Comparison of ENCODE assay signal across 20 mouse cellular contexts in genomic region chr19:59133202-59133601, GRCm38 (mm10). TPM values are rescaled to one million over a fixed set of nuclear protein-coding genes. Genes with fewer than 3 reads are reported as not detected.
DNase-seq lines count a peak whose midpoint lies in the region; ATAC-seq and TF ChIP-seq lines count a peak whose summit lies in the region.
"Had no signal": no experiment of that assay in that cellular context is flagged by ENCODE, and none has a peak within 500 bp of the region (broad histone marks: within the 10 kb centered on the region; RNA-seq: fewer than 3 reads in every experiment).

No protein-coding gene starts in this region.

- H3K9me3 ChIP-seq in embryonic facial prominence, embryonic 10.5 days = no peaks in the 10 kb centered on the region
- no peaks in the 10 kb centered on the region for H3K9me3 ChIP-seq in hindbrain, embryonic 12.5 days (replicated peaks)
- H3K9me3 ChIP-seq in midbrain, embryonic 16.5 days (replicated peaks; ENCODE audit: control insufficient read depth, low read length, poor library complexity, severe bottlenecking) = no peaks in the 10 kb centered on the region
- H3K9me3 ChIP-seq: intestine, embryonic 15.5 days; lung, embryonic 15.5 days had no signal

- ATAC-seq in hindbrain, embryonic 12.5 days (ENCODE audit: low FRiP score) = peak; percentile 46; the same call in 1 of the 2 replicates
- no peak for ATAC-seq in midbrain, embryonic 16.5 days
- ATAC-seq: intestine, embryonic 15.5 days; Patski had no signal

- peaks cover 35% of the 10 kb centered on the region for H3K27me3 ChIP-seq in embryonic facial prominence, embryonic 10.5 days (replicated peaks; ENCODE audit: low read depth, poor library complexity, severe bottlenecking)
- peaks cover 27% of the 10 kb centered on the region for H3K27me3 ChIP-seq in hindbrain, embryonic 12.5 days
- no peaks in the 10 kb centered on the region; the same call in none of the 2 replicates for H3K27me3 ChIP-seq in midbrain, embryonic 16.5 days (ENCODE audit: control insufficient read depth, insufficient read depth, low read depth, low read length)
- H3K27me3 ChIP-seq in kidney, adult 2 months (replicated peaks; ENCODE audit: control insufficient read depth, insufficient read depth, low read length) = no peaks in the 10 kb centered on the region
- H3K27me3 ChIP-seq: intestine, embryonic 15.5 days; lung, embryonic 15.5 days had no signal

- peak overlapping the region; percentile 6; the same call in 1 of the 2 replicates for H3K4me2 ChIP-seq in hindbrain, embryonic 12.5 days (replicated peaks)
- 0 out of 2 replicates have a peak overlapping the region, but pooled peaks have one; percentile 12 for H3K4me2 ChIP-seq in midbrain, embryonic 16.5 days (ENCODE audit: low read length)
- H3K4me2 ChIP-seq: intestine, embryonic 15.5 days; lung, embryonic 15.5 days had no signal

- no peak for TF ChIP-seq CTCF in kidney, adult 2 months (conservative IDR thresholded peaks at IDR 0.05; ENCODE audit: insufficient read depth, insufficient read length, low read depth, low read length)

- H3K4me3 ChIP-seq in embryonic facial prominence, embryonic 10.5 days = no peak overlapping the region
- no peak overlapping the region for H3K4me3 ChIP-seq in hindbrain, embryonic 12.5 days
- H3K4me3 ChIP-seq in midbrain, embryonic 16.5 days (ENCODE audit: low read depth, low read length) = no peak overlapping the region
- H3K4me3 ChIP-seq in kidney, adult 2 months (ENCODE audit: insufficient read depth, low read depth, low read length) = no peak overlapping the region
- H3K4me3 ChIP-seq: heart, adult 2 months; intestine, embryonic 15.5 days; lung, embryonic 15.5 days had no signal

- DNase-seq in heart, adult 11 months = peak; percentile 28
- DNase-seq in heart, postnatal 4 days = no peak
- peak; percentile 38 for DNase-seq in embryonic facial prominence, embryonic 10.5 days (ENCODE audit: low spot score)
- no peak for DNase-seq in kidney, adult 2 months
- DNase-seq in gastrocnemius, postnatal 36 days = no peak
- no peak for DNase-seq in kidney, adult 9 months
- DNase-seq: cerebellum, adult 18-20 months; heart, adult 2 months; kidney, postnatal 14 days; right cerebral cortex, postnatal 25 days; thymus, postnatal 4 days had no signal

- peaks cover 12% of the 10 kb centered on the region for H3K4me1 ChIP-seq in embryonic facial prominence, embryonic 10.5 days
- H3K4me1 ChIP-seq in hindbrain, embryonic 12.5 days = peaks cover 13% of the 10 kb centered on the region; the same call in 1 of the 2 replicates
- peaks cover 5% of the 10 kb centered on the region; the same call in 1 of the 2 replicates for H3K4me1 ChIP-seq in midbrain, embryonic 16.5 days (ENCODE audit: control insufficient read depth, insufficient read depth, low read length)
- no peaks in the 10 kb centered on the region for H3K4me1 ChIP-seq in kidney, adult 2 months (ENCODE audit: control insufficient read depth, insufficient read depth, low read length)
- H3K4me1 ChIP-seq: intestine, embryonic 15.5 days had no signal

- no peak for TF ChIP-seq POLR2A in kidney, adult 2 months (IDR thresholded peaks at IDR 0.05; ENCODE audit: low read depth, low read length)

- 25% methylated on average over 11 of the region's 11 CpGs for WGBS in embryonic facial prominence, embryonic 10.5 days
- 23% methylated on average over 11 of the region's 11 CpGs for WGBS in hindbrain, embryonic 12.5 days
- 9% methylated on average over 11 of the region's 11 CpGs for WGBS in midbrain, embryonic 16.5 days
- 72% methylated on average over 11 of the region's 11 CpGs for WGBS in kidney, adult 2 months

- H3K9ac ChIP-seq in hindbrain, embryonic 12.5 days = no peak overlapping the region
- H3K9ac ChIP-seq in midbrain, embryonic 16.5 days (ENCODE audit: low read depth, low read length) = no peak overlapping the region
- H3K9ac ChIP-seq: intestine, embryonic 15.5 days; lung, embryonic 15.5 days had no signal

- H3K27ac ChIP-seq in embryonic facial prominence, embryonic 10.5 days (replicated peaks) = no peak overlapping the region
- H3K27ac ChIP-seq in hindbrain, embryonic 12.5 days = no peak overlapping the region
- no peak overlapping the region for H3K27ac ChIP-seq in midbrain, embryonic 16.5 days (ENCODE audit: low read length)
- H3K27ac ChIP-seq in kidney, adult 2 months (ENCODE audit: insufficient read depth, low read depth, low read length) = no peak overlapping the region
- H3K27ac ChIP-seq: heart, adult 2 months; intestine, embryonic 15.5 days; lung, embryonic 15.5 days had no signal

- H3K36me3 ChIP-seq in embryonic facial prominence, embryonic 10.5 days (replicated peaks) = no peaks in the 10 kb centered on the region
- H3K36me3 ChIP-seq in hindbrain, embryonic 12.5 days = no peaks in the 10 kb centered on the region
- H3K36me3 ChIP-seq in midbrain, embryonic 16.5 days (ENCODE audit: control insufficient read depth, insufficient read depth, low read length) = no peaks in the 10 kb centered on the region
- H3K36me3 ChIP-seq in kidney, adult 2 months (ENCODE audit: control insufficient read depth, insufficient read depth, low read length) = no peaks in the 10 kb centered on the region
- H3K36me3 ChIP-seq: intestine, embryonic 15.5 days; lung, embryonic 15.5 days had no signal

- intact Hi-C loops in gastrocnemius, postnatal 36 days (cut with DNase I) = no loop called here

RNA-seq across cellular contexts. Expression of gene Vax1, which starts 36.7 kb away (rescaled TPM):
- not detected for total RNA-seq in heart, postnatal 4 days (2021)
- polyA plus RNA-seq in embryonic facial prominence, embryonic 10.5 days (2016; fragmentation: Nextera tagmentation; extraction: Ambion mirVana) = 1.2 and 1.7 TPM in 2 replicates
- polyA plus RNA-seq in hindbrain, embryonic 12.5 days (2016; fragmentation: Nextera tagmentation; extraction: Ambion mirVana) = not detected in 2 replicates
- polyA plus RNA-seq in midbrain, embryonic 16.5 days (2015; fragmentation: Nextera tagmentation; extraction: Ambion mirVana) = 0.36 and 0.41 TPM in 2 replicates
- not detected in 2 replicates for polyA plus RNA-seq in kidney, adult 2 months (2012; rRNA removed)
- not detected for total RNA-seq in gastrocnemius, postnatal 36 days (2021)
- total RNA-seq: gastrocnemius, adult 18-20 months; heart, adult 2 months; liver, adult 2 months; megakaryocyte progenitor cell, adult 5-6 weeks had no signal
- polyA plus RNA-seq: heart, adult 2 months; heart, postnatal 0 days; intestine, embryonic 15.5 days; liver, adult 2 months; lung, embryonic 15.5 days; Patski had no signal

RNA-seq across cellular contexts. Expression of gene Shtn1, which starts 57.3 kb away (rescaled TPM):
- total RNA-seq in heart, postnatal 4 days (2021) = 1 to 10 TPM; 1.5 to 1.8 TPM
- 2.6 and 3.0 TPM in 2 replicates for polyA plus RNA-seq in embryonic facial prominence, embryonic 10.5 days (2016; fragmentation: Nextera tagmentation; extraction: Ambion mirVana)
- 8.0 and 8.9 TPM in 2 replicates for polyA plus RNA-seq in hindbrain, embryonic 12.5 days (2016; fragmentation: Nextera tagmentation; extraction: Ambion mirVana)
- polyA plus RNA-seq in midbrain, embryonic 16.5 days (2015; fragmentation: Nextera tagmentation; extraction: Ambion mirVana) = 56.5 and 63.4 TPM in 2 replicates
- 2.5 and 3.7 TPM in 2 replicates for polyA plus RNA-seq in kidney, adult 2 months (2012; rRNA removed)
- 1 to 10 TPM in 1 of 2 experiments, under 1 TPM in 1; 0.61 to 1.1 TPM for total RNA-seq in gastrocnemius, postnatal 36 days (2021)

Comparison
In these comparisons a context has a peak if more than half of its experiments do, and no peak if none do; other contexts are left out.
1. DNase-seq: peak in heart, adult 11 months (single experiment) and embryonic facial prominence, embryonic 10.5 days (single experiment); none in heart, postnatal 4 days (single experiment), kidney, adult 2 months (single experiment), gastrocnemius, postnatal 36 days (0 of 2) and kidney, adult 9 months (single experiment).